Mouse (Mus musculus) limb, embryonic 13.5 days (tissue): ENCODE measurements around the gene Nufip1. TPM values are rescaled to one million over a fixed set of nuclear protein-coding genes. Genes with fewer than 3 reads are reported as not detected.

Experiments used
- ATAC-seq: fragments of 200-750 bp; cut with Nextera tagmentation; 2 replicates; pipeline ENCODE4 v1.8.0; 2017; ENCODE audit warnings: low read depth, moderate number of reproducible peaks, moderate TSS enrichment; ENCODE audit not compliant: low FRiP score
- H3K27ac ChIP-seq: fragments of 300-500 bp; sonication (generic); 2 replicates; pipeline ENCODE4 v1.5.1; 2015; ENCODE audit warnings: inconsistent platforms, mild to moderate bottlenecking, moderate library complexity
- H3K27me3 ChIP-seq: fragments of 300-500 bp; sonication (generic); 2 replicates; pipeline ENCODE4 v1.6.1; 2015; ENCODE audit warnings: mild to moderate bottlenecking, inconsistent platforms
- H3K36me3 ChIP-seq: fragments of 300-500 bp; sonication (generic); 2 replicates; pipeline ENCODE4 v1.6.1; 2015; ENCODE audit warnings: inconsistent platforms, mild to moderate bottlenecking, moderate library complexity
- H3K4me1 ChIP-seq: fragments of 300-500 bp; sonication (generic); 2 replicates; pipeline ENCODE4 v1.6.1; 2015; ENCODE audit warnings: inconsistent platforms
- H3K4me2 ChIP-seq: fragments of 300-500 bp; sonication (generic); replicated peaks from 2 replicates; pipeline ENCODE4 v1.6.1; 2015; ENCODE audit warnings: inconsistent platforms, mild to moderate bottlenecking, moderate library complexity
- H3K4me3 ChIP-seq: fragments of 300-500 bp; sonication (generic); 2 replicates; pipeline ENCODE4 v1.5.1; 2015; ENCODE audit warnings: moderate library complexity, mild to moderate bottlenecking, inconsistent platforms
- H3K9ac ChIP-seq: fragments of 300-500 bp; sonication (generic); 2 replicates; pipeline ENCODE4 v1.6.1; 2015; ENCODE audit warnings: mild to moderate bottlenecking, inconsistent platforms
- H3K9me3 ChIP-seq: fragments of 300-500 bp; sonication (generic); 2 replicates; pipeline ENCODE4 v1.6.1; 2016; ENCODE audit warnings: inconsistent platforms
- WGBS: fragments of 180-500 bp; shearing (Covaris S2); methylation state at CpG from one replicate; pipeline ENCODE4 v1.1.7; 2015; 5-methylcytosine and 5-hydroxymethylcytosine counted together
- polyA plus RNA-seq: library from polyadenylated mRNA; unstranded; fragments of >200 nt; fragmentation: Nextera tagmentation; extraction: Ambion mirVana; gene quantifications from 2 replicates; pipeline ENCODE4 v1.2.1, GENCODE M21; 2015

Nufip1 gene
- polyA plus RNA-seq, 1 experiment from 2014 or later: 18.5 TPM

GRCm38 (mm10) chr14:76164236-76164635 is 53.5 kb downstream of the Nufip1 start:
- Histone ChIP-seq H3K36me3 (no peaks in the 10 kb centered on the region), H3K27me3 (peaks cover 20% of the 10 kb centered on the region), H3K9ac (no peak overlapping the region), H3K4me3 (no peak overlapping the region), H3K27ac (no peak overlapping the region), H3K4me1 (peaks cover 8% of the 10 kb centered on the region; the same call in 1 of the 2 replicates), H3K9me3 (no peaks in the 10 kb centered on the region), H3K4me2 (peak overlapping the region; percentile 52; the same call in 1 of the 2 replicates)
- 44% methylated on average over 11 of the region's 11 CpGs for WGBS
- ATAC-seq: no peak

- ATAC-seq: peak; percentile 71
- H3K27me3 ChIP-seq: peaks cover 20% of the 10 kb centered on the region
- H3K36me3 ChIP-seq: no peaks in the 10 kb centered on the region
- peak overlapping the region; percentile 22 for H3K4me3 ChIP-seq
- 20% methylated on average over 32 of the region's 32 CpGs for WGBS
- no peaks in the 10 kb centered on the region for H3K9me3 ChIP-seq
- H3K4me2 ChIP-seq: peak overlapping the region; percentile 52
- no peak overlapping the region for H3K27ac ChIP-seq
- 0 out of 2 replicates have a peak overlapping the region, but pooled peaks have one; percentile 1 for H3K9ac ChIP-seq
- H3K4me1 ChIP-seq: peaks cover 16% of the 10 kb centered on the region; the same call in 1 of the 2 replicates
Measured at GRCm38 (mm10) chr14:76164904-76165755, 54.4 kb downstream of the Nufip1 start.

GRCm38 (mm10) chr14:76169876-76170466 is 59.3 kb downstream of the Nufip1 start:
- Histone ChIP-seq H3K27me3 (peaks cover 6% of the 10 kb centered on the region), H3K4me3 (no peak overlapping the region), H3K27ac (0 out of 2 replicates have a peak overlapping the region, but pooled peaks have one; percentile 22), H3K36me3 (no peaks in the 10 kb centered on the region), H3K9me3 (no peaks in the 10 kb centered on the region), H3K9ac (no peak overlapping the region), H3K4me2 (no peak overlapping the region), H3K4me1 (peaks cover 14% of the 10 kb centered on the region; the same call in 1 of the 2 replicates)
- WGBS: 48% methylated on average over 11 of the region's 11 CpGs
- peak; percentile 72; the same call in 1 of the 2 replicates for ATAC-seq

- H3K4me1 ChIP-seq: peaks cover 16% of the 10 kb centered on the region; the same call in 1 of the 2 replicates
- H3K9me3 ChIP-seq: no peaks in the 10 kb centered on the region
- no peak overlapping the region for H3K4me2 ChIP-seq
- H3K27ac ChIP-seq: no peak overlapping the region
- H3K4me3 ChIP-seq: no peak overlapping the region
- ATAC-seq: no peak
- H3K27me3 ChIP-seq: peaks cover 4% of the 10 kb centered on the region; the same call in 1 of the 2 replicates
- no peaks in the 10 kb centered on the region for H3K36me3 ChIP-seq
- WGBS: 91% methylated on average over 8 of the region's 8 CpGs
- H3K9ac ChIP-seq: no peak overlapping the region
Measured at GRCm38 (mm10) chr14:76171285-76171684, 60.6 kb downstream of the Nufip1 start.

- H3K27me3 ChIP-seq: no peaks in the 10 kb centered on the region
- no peak overlapping the region for H3K27ac ChIP-seq
- no peaks in the 10 kb centered on the region for H3K36me3 ChIP-seq
- no peak for ATAC-seq
- 78% methylated on average over 7 of the region's 7 CpGs for WGBS
- peaks cover 14% of the 10 kb centered on the region; the same call in 1 of the 2 replicates for H3K4me1 ChIP-seq
- no peak overlapping the region for H3K4me3 ChIP-seq
- no peak overlapping the region for H3K4me2 ChIP-seq
- no peak overlapping the region for H3K9ac ChIP-seq
- H3K9me3 ChIP-seq: no peaks in the 10 kb centered on the region
Measured at GRCm38 (mm10) chr14:76174328-76174727, 63.6 kb downstream of the Nufip1 start.

GRCm38 (mm10) chr14:76175808-76176207 is 65.1 kb downstream of the Nufip1 start:
- Histone ChIP-seq H3K27me3 (no peaks in the 10 kb centered on the region), H3K9me3 (no peaks in the 10 kb centered on the region), H3K36me3 (no peaks in the 10 kb centered on the region), H3K27ac (no peak overlapping the region), H3K4me1 (0 out of 2 replicates have a peak, but pooled peaks cover 7% of the 10 kb centered on the region), H3K4me2 (no peak overlapping the region), H3K4me3 (no peak overlapping the region), H3K9ac (no peak overlapping the region)
- WGBS: 40% methylated on average over 5 of the region's 5 CpGs
- ATAC-seq: no peak

GRCm38 (mm10) chr14:76177230-76177629 is 66.5 kb downstream of the Nufip1 start:
- ATAC-seq: no peak
- 96% methylated on average over 9 of the region's 9 CpGs for WGBS
- H3K4me1 ChIP-seq: 0 out of 2 replicates have a peak, but pooled peaks cover 7% of the 10 kb centered on the region
- H3K27me3 ChIP-seq: no peaks in the 10 kb centered on the region
- H3K4me2 ChIP-seq: no peak overlapping the region
- no peak overlapping the region for H3K9ac ChIP-seq
- no peak overlapping the region for H3K27ac ChIP-seq
- no peak overlapping the region for H3K4me3 ChIP-seq
- no peaks in the 10 kb centered on the region for H3K36me3 ChIP-seq
- no peaks in the 10 kb centered on the region for H3K9me3 ChIP-seq

GRCm38 (mm10) chr14:76178447-76178846 is 67.8 kb downstream of the Nufip1 start:
- no peak overlapping the region for H3K4me3 ChIP-seq
- H3K4me1 ChIP-seq: 0 out of 2 replicates have a peak, but pooled peaks cover 10% of the 10 kb centered on the region
- H3K9me3 ChIP-seq: no peaks in the 10 kb centered on the region
- no peak overlapping the region for H3K4me2 ChIP-seq
- no peaks in the 10 kb centered on the region for H3K36me3 ChIP-seq
- H3K27me3 ChIP-seq: no peaks in the 10 kb centered on the region
- H3K9ac ChIP-seq: no peak overlapping the region
- no peak overlapping the region for H3K27ac ChIP-seq
- 87% methylated on average over 2 of the region's 2 CpGs for WGBS
- ATAC-seq: no peak

GRCm38 (mm10) chr14:76179343-76179742 is 68.7 kb downstream of the Nufip1 start:
- no peak overlapping the region for H3K27ac ChIP-seq

GRCm38 (mm10) chr14:76185358-76185757 is 74.7 kb downstream of the Nufip1 start:
- peaks cover 16% of the 10 kb centered on the region for H3K4me1 ChIP-seq
- WGBS: 52% methylated on average over 5 of the region's 5 CpGs
- no peak overlapping the region for H3K27ac ChIP-seq
- ATAC-seq: no peak
- no peaks in the 10 kb centered on the region for H3K36me3 ChIP-seq
- no peaks in the 10 kb centered on the region for H3K27me3 ChIP-seq
- H3K4me3 ChIP-seq: no peak overlapping the region
- no peak overlapping the region for H3K9ac ChIP-seq
- H3K4me2 ChIP-seq: no peak overlapping the region
- H3K9me3 ChIP-seq: no peaks in the 10 kb centered on the region

More at GRCm38 (mm10) chr14:76179343-76179742, 68.7 kb downstream of the Nufip1 start:
- Histone ChIP-seq H3K4me3 (no peak overlapping the region), H3K4me2 (no peak overlapping the region), H3K36me3 (no peaks in the 10 kb centered on the region), H3K9ac (no peak overlapping the region), H3K4me1 (0 out of 2 replicates have a peak, but pooled peaks cover 13% of the 10 kb centered on the region), H3K27me3 (no peaks in the 10 kb centered on the region), H3K9me3 (no peaks in the 10 kb centered on the region)
- WGBS: 87% methylated on average over 6 of the region's 6 CpGs
- ATAC-seq: no peak

GRCm38 (mm10) chr14:76186299-76186698 is 75.6 kb downstream of the Nufip1 start:
- WGBS: 43% methylated on average over 4 of the region's 4 CpGs
- no peaks in the 10 kb centered on the region for H3K36me3 ChIP-seq
- peaks cover 16% of the 10 kb centered on the region for H3K4me1 ChIP-seq
- no peak overlapping the region; the same call in 1 of the 2 replicates for H3K27ac ChIP-seq
- H3K9ac ChIP-seq: no peak overlapping the region
- H3K4me2 ChIP-seq: no peak overlapping the region
- no peaks in the 10 kb centered on the region for H3K9me3 ChIP-seq
- H3K27me3 ChIP-seq: no peaks in the 10 kb centered on the region
- H3K4me3 ChIP-seq: no peak overlapping the region
- ATAC-seq: no peak
